Mouse (Mus musculus) bone marrow macrophage, adult 2 months (primary cell): ENCODE measurements around the gene Trpc1.

Source experiments
- CTCF ChIP-seq: IDR thresholded peaks from 2 replicates; pipeline ENCODE4 v1.5.1; 2012; ENCODE audit warnings: low read depth, mild to moderate bottlenecking, low read length, moderate library complexity
- POLR2A ChIP-seq: IDR thresholded peaks from 2 replicates; pipeline ENCODE4 v1.6.1; 2012; ENCODE audit warnings: mild to moderate bottlenecking, low read depth, low read length, borderline replicate concordance

- TF ChIP-seq CTCF = no peak
- TF ChIP-seq POLR2A = no peak
Measured at GRCm38 (mm10) chr9:95744845-95745613, 5.1 kb downstream of the Trpc1 start.
